Comparison of ENCODE assay signal across 16 mouse cellular contexts in genomic region chr9:61386314-61386713, GRCm38 (mm10). TPM values are rescaled to one million over a fixed set of nuclear protein-coding genes. Genes with fewer than 3 reads are reported as not detected.
DNase-seq lines count a peak whose midpoint lies in the region; ATAC-seq and TF ChIP-seq lines count a peak whose summit lies in the region.
"Had no signal": no experiment of that assay in that cellular context is flagged by ENCODE, and none has a peak within 500 bp of the region (broad histone marks: within the 10 kb centered on the region; RNA-seq: fewer than 3 reads in every experiment).

No protein-coding gene starts in this region.

- DNase-seq in midbrain, embryonic 11.5 days (ENCODE audit: low spot score, missing footprints): no peak
- no peak for DNase-seq in layer of hippocampus, adult 11-12 months (ENCODE audit: low spot score)
- no peak for DNase-seq in urinary bladder, postnatal 25 days (ENCODE audit: low spot score)
- DNase-seq in cerebellum, adult 11-12 months: no peak
- DNase-seq: cerebellum, adult 8-10 months; gastrocnemius, postnatal 25 days; lung, embryonic 14.5 days; thymus, adult 18-20 months had no signal

- WGBS in midbrain, embryonic 11.5 days: 26% methylated on average over 2 of the region's 2 CpGs
- WGBS in midbrain, embryonic 15.5 days: 31% methylated on average over 2 of the region's 2 CpGs
- WGBS in bone marrow, adult 2 months: 78% methylated on average over 2 of the region's 2 CpGs
- WGBS in hindbrain, embryonic 13.5 days: 19% methylated on average over 2 of the region's 2 CpGs

- peaks cover 3% of the 10 kb centered on the region; the same call in 1 of the 2 replicates for H3K36me3 ChIP-seq in midbrain, embryonic 11.5 days (ENCODE audit: control insufficient read depth, insufficient read depth, low read length)
- no peaks in the 10 kb centered on the region for H3K36me3 ChIP-seq in midbrain, embryonic 15.5 days (replicated peaks)
- peaks cover 45% of the 10 kb centered on the region for H3K36me3 ChIP-seq in hindbrain, embryonic 13.5 days

- H3K4me1 ChIP-seq in midbrain, embryonic 11.5 days (ENCODE audit: control insufficient read depth, insufficient read depth, low read length): peaks cover 94% of the 10 kb centered on the region
- peaks cover 87% of the 10 kb centered on the region for H3K4me1 ChIP-seq in midbrain, embryonic 15.5 days
- peaks cover 20% of the 10 kb centered on the region for H3K4me1 ChIP-seq in bone marrow, adult 2 months (ENCODE audit: control insufficient read depth, insufficient read depth, low read length)
- peaks cover 99% of the 10 kb centered on the region for H3K4me1 ChIP-seq in hindbrain, embryonic 13.5 days (replicated peaks)

- H3K9me3 ChIP-seq in midbrain, embryonic 11.5 days (ENCODE audit: control insufficient read depth, low read length): no peaks in the 10 kb centered on the region
- H3K9me3 ChIP-seq in midbrain, embryonic 15.5 days: no peaks in the 10 kb centered on the region
- no peaks in the 10 kb centered on the region for H3K9me3 ChIP-seq in hindbrain, embryonic 13.5 days
- H3K9me3 ChIP-seq: heart, embryonic 10.5 days had no signal

- no peak for TF ChIP-seq CTCF in bone marrow, adult 2 months (IDR thresholded peaks at IDR 0.05; ENCODE audit: control insufficient read depth, insufficient read depth, low read length)

- H3K4me2 ChIP-seq in midbrain, embryonic 11.5 days: peak overlapping the region; percentile 45; the same call in 1 of the 2 replicates
- H3K4me2 ChIP-seq in midbrain, embryonic 15.5 days: no peak overlapping the region
- no peak overlapping the region; the same call in 1 of the 2 replicates for H3K4me2 ChIP-seq in hindbrain, embryonic 13.5 days
- H3K4me2 ChIP-seq: liver, embryonic 11.5 days; lung, embryonic 14.5 days had no signal

- H3K4me3 ChIP-seq in midbrain, embryonic 11.5 days (ENCODE audit: low read depth, low read length): no peak overlapping the region
- no peak overlapping the region for H3K4me3 ChIP-seq in midbrain, embryonic 15.5 days
- no peak overlapping the region for H3K4me3 ChIP-seq in bone marrow, adult 2 months (replicated peaks; ENCODE audit: control insufficient read depth, low read depth, low read length)
- H3K4me3 ChIP-seq in hindbrain, embryonic 13.5 days: no peak overlapping the region
- H3K4me3 ChIP-seq: heart, embryonic 10.5 days; myocyte had no signal

- peak overlapping the region; percentile 11 for H3K9ac ChIP-seq in midbrain, embryonic 11.5 days (ENCODE audit: low read length)
- no peak overlapping the region for H3K9ac ChIP-seq in midbrain, embryonic 15.5 days
- H3K9ac ChIP-seq in hindbrain, embryonic 13.5 days: peak overlapping the region; percentile 46; the same call in 1 of the 2 replicates
- H3K9ac ChIP-seq: lung, embryonic 14.5 days had no signal

- ATAC-seq in midbrain, embryonic 11.5 days (ENCODE audit: low FRiP score): no peak
- no peak for ATAC-seq in midbrain, embryonic 15.5 days (replicated peaks)
- ATAC-seq in hindbrain, embryonic 13.5 days (ENCODE audit: low FRiP score): no peak; the same call in 1 of the 2 replicates
- ATAC-seq: Patski had no signal

- TF ChIP-seq POLR2A in bone marrow, adult 2 months (IDR thresholded peaks at IDR 0.05; ENCODE audit: borderline replicate concordance, control insufficient read depth, low read depth, low read length): no peak

- no peaks in the 10 kb centered on the region for H3K27me3 ChIP-seq in midbrain, embryonic 11.5 days (ENCODE audit: control insufficient read depth, insufficient read depth, low read length)
- no peaks in the 10 kb centered on the region for H3K27me3 ChIP-seq in midbrain, embryonic 15.5 days (replicated peaks)
- H3K27me3 ChIP-seq in hindbrain, embryonic 13.5 days: peaks cover 10% of the 10 kb centered on the region; the same call in 1 of the 2 replicates
- H3K27me3 ChIP-seq: Patski had no signal

- H3K27ac ChIP-seq in midbrain, embryonic 11.5 days (ENCODE audit: low read depth, low read length): peak overlapping the region; percentile 49; the same call in 1 of the 2 replicates
- no peak overlapping the region for H3K27ac ChIP-seq in midbrain, embryonic 15.5 days
- H3K27ac ChIP-seq in bone marrow, adult 2 months (ENCODE audit: control insufficient read depth, insufficient read depth, low read depth, low read length, poor library complexity): peak overlapping the region; percentile 13; the same call in 1 of the 2 replicates
- no peak overlapping the region for H3K27ac ChIP-seq in hindbrain, embryonic 13.5 days
- H3K27ac ChIP-seq: heart, embryonic 10.5 days; kidney, postnatal 0 days had no signal

RNA-seq across cellular contexts. Expression of gene Tle3, which starts 14.1 kb away (rescaled TPM):
- 38.2 and 38.9 TPM in 2 replicates for polyA plus RNA-seq in midbrain, embryonic 11.5 days (2014; fragmentation: Nextera tagmentation; extraction: Ambion mirVana)
- 34.9 and 39.1 TPM in 2 replicates for polyA plus RNA-seq in midbrain, embryonic 15.5 days (2015; fragmentation: Nextera tagmentation; extraction: Ambion mirVana)
- 27.8 and 67.0 TPM in 2 replicates for polyA plus RNA-seq in bone marrow, adult 2 months (2011; ENCODE audit: insufficient read depth, insufficient read length, low replicate concordance, missing spikeins)
- 31.0 and 32.3 TPM in 2 replicates for polyA plus RNA-seq in hindbrain, embryonic 13.5 days (2015; fragmentation: Nextera tagmentation; extraction: Ambion mirVana)

Comparison
In these comparisons a context has a peak if more than half of its experiments do, and no peak if none do; other contexts are left out.
1. H3K27ac ChIP-seq: peak in midbrain, embryonic 11.5 days (single experiment) and bone marrow, adult 2 months (single experiment); none in midbrain, embryonic 15.5 days (single experiment) and hindbrain, embryonic 13.5 days (single experiment).